Mouse (Mus musculus) heart, embryonic 11.5 days (tissue): ENCODE data around the gene Fndc3b. TPM values are rescaled to one million over a fixed set of nuclear protein-coding genes. Genes with fewer than 3 reads are reported as not detected.

Experiments used
- ATAC-seq: fragments of 200-750 bp; cut with Nextera tagmentation; replicated peaks from 2 replicates; pipeline ENCODE4 v1.8.0; 2017; ENCODE audit warnings: moderate library complexity; ENCODE audit not compliant: insufficient number of reproducible peaks, low FRiP score, low TSS enrichment
- H3K27ac ChIP-seq: fragments of 300-500 bp; sonication (generic); 2 replicates; pipeline ENCODE4 v1.5.1; 2014; ENCODE audit warnings: mild to moderate bottlenecking, low read depth, low read length
- H3K27me3 ChIP-seq: fragments of 300-500 bp; sonication (generic); 2 replicates; pipeline ENCODE4 v1.6.1; 2014; ENCODE audit warnings: mild to moderate bottlenecking, low read length, mixed read lengths; ENCODE audit not compliant: control insufficient read depth, insufficient read depth
- H3K36me3 ChIP-seq: fragments of 300-500 bp; sonication (generic); 2 replicates; pipeline ENCODE4 v1.6.1; 2014; ENCODE audit warnings: mild to moderate bottlenecking, low read length, moderate library complexity, mixed read lengths; ENCODE audit not compliant: control insufficient read depth, insufficient read depth
- H3K4me1 ChIP-seq: fragments of 300-500 bp; sonication (generic); 2 replicates; pipeline ENCODE4 v1.6.1; 2014; ENCODE audit warnings: low read length; ENCODE audit not compliant: control insufficient read depth, insufficient read depth
- H3K4me2 ChIP-seq: fragments of 300-500 bp; sonication (generic); 2 replicates; pipeline ENCODE4 v1.6.1; 2014; ENCODE audit warnings: mild to moderate bottlenecking, moderate library complexity
- H3K4me3 ChIP-seq: fragments of 300-500 bp; sonication (generic); 2 replicates; pipeline ENCODE4 v1.5.1; 2014; ENCODE audit warnings: low read depth, low read length
- H3K9ac ChIP-seq: fragments of 300-500 bp; sonication (generic); 2 replicates; pipeline ENCODE4 v1.6.1; 2014; ENCODE audit warnings: mild to moderate bottlenecking, low read depth, low read length, moderate library complexity
- H3K9me3 ChIP-seq: fragments of 300-500 bp; sonication (generic); replicated peaks from 2 replicates; pipeline ENCODE4 v1.6.1; 2016; ENCODE audit warnings: low read length; ENCODE audit not compliant: control insufficient read depth
- WGBS: fragments of 180-500 bp; shearing (Covaris S2); extraction: QIAGEN DNeasy Blood & Tissue Kit; methylation state at CpG from one replicate; pipeline ENCODE4 v1.1.7; 2014; ENCODE audit not compliant: insufficient replicate concordance; 5-methylcytosine and 5-hydroxymethylcytosine counted together
- polyA plus RNA-seq: library from polyadenylated mRNA; unstranded; fragments of >200 nt; fragmentation: Nextera tagmentation; extraction: Ambion mirVana; gene quantifications from 2 replicates; pipeline ENCODE4 v1.2.1, GENCODE M21; 2014

Gene Fndc3b
- polyA plus RNA-seq, 1 experiment from 2014 or later, result 28.6 TPM

- Histone ChIP-seq H3K27ac (no peak overlapping the region), H3K9ac (no peak overlapping the region), H3K36me3 (peaks cover 60% of the 10 kb centered on the region), H3K9me3 (no peaks in the 10 kb centered on the region), H3K4me1 (no peaks in the 10 kb centered on the region), H3K27me3 (no peaks in the 10 kb centered on the region), H3K4me2 (no peak overlapping the region), H3K4me3 (no peak overlapping the region)
- ATAC-seq, result no peak
- WGBS, result 82% methylated on average over 8 of the region's 8 CpGs
Observed at GRCm38 (mm10) chr3:27454402-27455195, 256.5 kb downstream of the Fndc3b start.

GRCm38 (mm10) chr3:27453453-27454098 lies 257.5 kb downstream of the Fndc3b start:
- no peak for ATAC-seq
- Histone ChIP-seq H3K27ac (no peak overlapping the region), H3K36me3 (peaks cover 56% of the 10 kb centered on the region)

GRCm38 (mm10) chr3:27449447-27449846 lies 261.7 kb downstream of the Fndc3b start:
- no peak overlapping the region for H3K9ac ChIP-seq
- H3K27me3 ChIP-seq, result no peaks in the 10 kb centered on the region
- H3K4me3 ChIP-seq, result no peak overlapping the region
- H3K36me3 ChIP-seq, result peaks cover 30% of the 10 kb centered on the region
- no peak overlapping the region for H3K27ac ChIP-seq
- no peaks in the 10 kb centered on the region; the same call in 1 of the 2 replicates for H3K4me1 ChIP-seq
- no peaks in the 10 kb centered on the region for H3K9me3 ChIP-seq
- no peak for ATAC-seq
- WGBS, result 94% methylated on average over 4 of the region's 4 CpGs
- no peak overlapping the region for H3K4me2 ChIP-seq

More at GRCm38 (mm10) chr3:27453453-27454098, 257.5 kb downstream of the Fndc3b start:
- no peaks in the 10 kb centered on the region for H3K4me1 ChIP-seq
- no peak overlapping the region for H3K9ac ChIP-seq
- H3K27me3 ChIP-seq, result no peaks in the 10 kb centered on the region
- no peaks in the 10 kb centered on the region for H3K9me3 ChIP-seq
- no peak overlapping the region for H3K4me3 ChIP-seq
- H3K4me2 ChIP-seq, result no peak overlapping the region
- 78% methylated on average over 13 of the region's 13 CpGs for WGBS

- peaks cover 19% of the 10 kb centered on the region for H3K36me3 ChIP-seq
- H3K4me2 ChIP-seq, result no peak overlapping the region
- no peak overlapping the region for H3K9ac ChIP-seq
- no peak overlapping the region for H3K4me3 ChIP-seq
- ATAC-seq, result no peak
- no peaks in the 10 kb centered on the region for H3K9me3 ChIP-seq
- no peaks in the 10 kb centered on the region; the same call in 1 of the 2 replicates for H3K4me1 ChIP-seq
- 90% methylated on average over 8 of the region's 9 CpGs for WGBS
- no peak overlapping the region for H3K27ac ChIP-seq
- no peaks in the 10 kb centered on the region for H3K27me3 ChIP-seq
Observed at GRCm38 (mm10) chr3:27448367-27448766, 262.7 kb downstream of the Fndc3b start.

GRCm38 (mm10) chr3:27439704-27440103 lies 271.4 kb downstream of the Fndc3b start:
- peaks cover 4% of the 10 kb centered on the region; the same call in 1 of the 2 replicates for H3K36me3 ChIP-seq
- H3K9me3 ChIP-seq, result no peaks in the 10 kb centered on the region
- no peaks in the 10 kb centered on the region; the same call in 1 of the 2 replicates for H3K4me1 ChIP-seq
- no peak overlapping the region for H3K27ac ChIP-seq
- H3K4me2 ChIP-seq, result no peak overlapping the region
- no peak overlapping the region for H3K9ac ChIP-seq
- WGBS, result 75% methylated on average over 16 of the region's 16 CpGs
- no peak for ATAC-seq
- H3K27me3 ChIP-seq, result no peaks in the 10 kb centered on the region
- H3K4me3 ChIP-seq, result no peak overlapping the region

GRCm38 (mm10) chr3:27435096-27435620 lies 275.9 kb downstream of the Fndc3b start:
- H3K36me3 ChIP-seq, result peaks cover 4% of the 10 kb centered on the region; the same call in 1 of the 2 replicates
- H3K9me3 ChIP-seq, result no peaks in the 10 kb centered on the region
- H3K27me3 ChIP-seq, result no peaks in the 10 kb centered on the region
- WGBS, result 57% methylated on average over 6 of the region's 6 CpGs
- H3K4me2 ChIP-seq, result no peak overlapping the region
- no peak overlapping the region for H3K27ac ChIP-seq
- no peak for ATAC-seq
- H3K4me3 ChIP-seq, result no peak overlapping the region
- H3K9ac ChIP-seq, result no peak overlapping the region
- H3K4me1 ChIP-seq, result peaks cover 2% of the 10 kb centered on the region

- no peak overlapping the region for H3K4me2 ChIP-seq
- H3K4me1 ChIP-seq, result peaks cover 2% of the 10 kb centered on the region
- WGBS, result 80% methylated on average over 3 of the region's 3 CpGs
- no peak for ATAC-seq
- H3K36me3 ChIP-seq, result no peaks in the 10 kb centered on the region
- H3K9me3 ChIP-seq, result no peaks in the 10 kb centered on the region
- H3K4me3 ChIP-seq, result no peak overlapping the region
- H3K9ac ChIP-seq, result no peak overlapping the region
- H3K27me3 ChIP-seq, result no peaks in the 10 kb centered on the region
- H3K27ac ChIP-seq, result no peak overlapping the region
Observed at GRCm38 (mm10) chr3:27432981-27433380, 278.1 kb downstream of the Fndc3b start.

- H3K4me2 ChIP-seq, result no peak overlapping the region
- H3K4me1 ChIP-seq, result peaks cover 2% of the 10 kb centered on the region; the same call in 1 of the 2 replicates
- H3K27ac ChIP-seq, result no peak overlapping the region
- no peak overlapping the region for H3K9ac ChIP-seq
- H3K36me3 ChIP-seq, result peaks cover 7% of the 10 kb centered on the region
- H3K9me3 ChIP-seq, result no peaks in the 10 kb centered on the region
- no peaks in the 10 kb centered on the region for H3K27me3 ChIP-seq
- 81% methylated on average over 13 of the region's 13 CpGs for WGBS
- no peak for ATAC-seq
- H3K4me3 ChIP-seq, result no peak overlapping the region
Observed at GRCm38 (mm10) chr3:27430621-27431263, 280.4 kb downstream of the Fndc3b start.
